Mouse (Mus musculus) brown adipose tissue, adult 24 weeks (tissue): Measurements from ENCODE around the gene Adam12. TPM values are rescaled to one million over a fixed set of nuclear protein-coding genes. Genes with fewer than 3 reads are reported as not detected.

Experiments
- H3K27ac ChIP-seq: fragments of 200-500 bp; replicated peaks from 2 replicates; pipeline ENCODE4 v1.5.1; 2012; ENCODE audit warnings: low read depth, mild to moderate bottlenecking, low read length
- H3K4me1 ChIP-seq: fragments of 200-500 bp; 2 replicates; pipeline ENCODE4 v1.6.1; 2012; ENCODE audit warnings: low read length, mixed read lengths; ENCODE audit not compliant: control insufficient read depth, insufficient read depth, insufficient read length
- H3K4me3 ChIP-seq: fragments of 200-500 bp; 2 replicates; pipeline ENCODE4 v1.5.1; 2012; ENCODE audit warnings: low read depth, mild to moderate bottlenecking, low read length, moderate library complexity; ENCODE audit not compliant: insufficient read depth
- polyA plus RNA-seq: library from polyadenylated mRNA; stranded (reverse); fragments of >200 nt; gene quantifications from 2 replicates; pipeline ENCODE4 v1.2.4, GENCODE M21; 2012; ENCODE audit not compliant: missing spikeins, insufficient read depth, insufficient read length

The Adam12 gene
- polyA plus RNA-seq, 1 experiment, result 10.5 TPM

DNA sequence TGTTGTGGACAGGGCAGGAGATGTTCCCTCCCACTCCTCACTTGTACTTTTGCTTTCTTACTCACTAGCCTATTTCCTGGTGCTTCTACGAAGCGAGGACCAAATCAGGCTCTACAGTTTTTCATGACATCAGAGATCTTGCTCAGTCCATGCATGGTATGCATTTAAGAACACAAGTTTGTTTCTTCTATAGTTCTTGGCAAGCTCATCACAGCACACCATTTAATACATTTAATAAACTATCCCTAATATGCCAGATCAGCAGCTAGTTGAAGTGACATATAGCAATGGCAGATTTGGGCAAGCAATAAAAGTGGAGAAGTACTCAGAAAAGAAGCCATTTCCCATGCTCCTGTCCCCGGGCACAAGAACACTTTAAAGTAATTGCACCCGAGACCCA lies 285.8 kb downstream of the Adam12 start:
- Histone ChIP-seq H3K4me1 (no peaks in the 10 kb centered on the region), H3K4me3 (no peak overlapping the region), H3K27ac (no peak overlapping the region)

DNA sequence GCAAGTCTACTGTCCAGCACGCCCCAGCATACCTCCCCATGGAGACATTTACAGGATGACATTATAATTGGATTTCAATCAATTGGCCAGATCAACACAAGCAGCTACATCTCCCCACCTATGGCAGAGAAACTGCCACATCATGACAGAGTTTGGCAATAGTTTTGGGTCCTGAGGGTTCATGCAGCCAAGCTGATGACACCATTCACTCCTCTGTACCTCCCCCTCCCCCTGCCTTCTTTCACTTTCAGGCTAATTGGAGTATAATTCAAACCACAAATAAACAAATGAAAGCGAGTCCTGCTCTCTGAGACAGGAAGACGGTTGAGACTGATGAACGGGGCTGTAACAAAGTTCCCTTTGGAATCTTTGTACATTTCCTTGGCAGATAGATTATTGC lies 291.5 kb downstream of the Adam12 start:
- Histone ChIP-seq H3K27ac (no peak overlapping the region), H3K4me1 (no peaks in the 10 kb centered on the region), H3K4me3 (no peak overlapping the region)

DNA sequence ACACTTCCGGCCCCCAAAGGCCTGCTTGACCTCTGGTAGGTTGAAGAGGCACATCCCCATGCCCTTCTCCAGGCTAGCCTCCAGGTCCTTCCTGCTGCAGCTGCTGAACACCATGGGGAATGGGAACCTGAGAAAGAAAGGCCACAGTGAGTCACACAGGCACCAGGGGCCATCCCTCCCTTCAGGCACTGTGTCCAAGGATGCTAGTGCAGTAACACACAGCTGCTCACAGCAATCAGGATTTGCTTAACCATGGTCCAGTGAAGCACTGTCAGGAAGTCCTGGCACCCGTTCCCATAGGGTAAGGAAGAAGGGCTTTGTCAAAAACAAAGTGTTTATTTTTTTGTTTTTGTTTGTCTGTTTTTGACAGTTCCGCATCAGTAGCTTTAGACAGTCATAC lies 294.5 kb downstream of the Adam12 start:
- Histone ChIP-seq H3K4me3 (no peak overlapping the region), H3K4me1 (no peaks in the 10 kb centered on the region), H3K27ac (no peak overlapping the region)

DNA sequence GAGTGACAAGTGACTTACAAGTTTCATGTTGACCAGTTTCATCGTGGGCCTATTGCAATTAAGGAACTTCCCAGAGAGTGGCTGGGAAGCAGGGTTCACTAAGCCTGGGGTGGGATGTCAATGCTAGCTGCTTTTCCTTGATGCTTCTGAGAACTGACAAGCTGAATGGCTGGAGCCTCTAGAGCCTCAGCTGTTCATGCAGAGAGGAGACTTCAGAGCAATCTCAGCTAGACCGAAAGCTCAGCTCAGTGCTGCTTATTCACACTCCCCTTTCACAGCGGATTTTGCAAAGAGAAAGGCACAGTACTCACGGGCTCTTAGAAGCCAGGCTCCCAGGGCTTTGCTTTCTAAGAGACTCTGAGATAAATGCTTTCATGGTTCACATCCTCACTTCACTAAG lies 295.6 kb downstream of the Adam12 start:
- H3K27ac ChIP-seq, result no peak overlapping the region
- H3K4me1 ChIP-seq, result no peaks in the 10 kb centered on the region
- H3K4me3 ChIP-seq, result no peak overlapping the region

DNA sequence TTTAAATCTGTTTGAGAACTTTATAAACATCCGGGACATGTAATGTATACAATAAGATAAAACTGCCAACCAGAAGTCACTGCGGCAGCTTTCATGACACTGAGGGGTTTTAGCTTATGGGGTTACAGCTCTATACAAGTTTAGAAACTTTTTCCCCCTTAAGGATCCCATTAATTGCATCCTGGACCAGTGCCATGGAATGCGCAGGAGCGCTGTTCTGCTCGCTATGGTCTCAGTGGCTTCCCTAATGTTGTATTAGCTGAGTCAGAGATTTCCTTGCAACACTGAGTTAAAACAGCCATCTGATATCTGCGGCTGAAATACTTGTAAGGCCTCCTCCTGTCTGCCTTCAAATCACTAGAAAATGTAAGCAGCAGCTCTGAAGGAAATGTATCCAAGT lies 298.6 kb downstream of the Adam12 start:
- Histone ChIP-seq H3K4me3 (no peak overlapping the region), H3K27ac (no peak overlapping the region), H3K4me1 (no peaks in the 10 kb centered on the region)

DNA sequence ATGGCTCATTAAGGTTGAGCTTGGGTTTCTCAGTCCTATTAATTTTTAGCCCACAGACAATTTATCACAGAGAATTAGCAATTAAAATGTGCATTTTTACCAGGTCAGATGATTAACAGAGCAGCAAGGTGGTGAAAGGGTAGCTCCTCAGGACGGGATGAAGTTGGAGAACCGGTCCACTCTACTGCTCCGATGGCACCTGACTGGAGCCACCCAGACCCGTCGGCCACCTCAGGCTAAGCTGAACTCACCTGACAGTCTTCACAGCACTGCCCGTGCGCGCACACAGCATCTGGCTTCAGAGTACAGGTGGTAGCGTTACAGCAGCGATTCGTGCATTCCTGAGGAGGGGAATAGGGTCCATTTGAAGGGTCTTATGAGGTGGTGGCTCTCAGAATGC lies 300.5 kb downstream of the Adam12 start:
- Histone ChIP-seq H3K4me1 (no peaks in the 10 kb centered on the region), H3K27ac (no peak overlapping the region), H3K4me3 (no peak overlapping the region)

DNA sequence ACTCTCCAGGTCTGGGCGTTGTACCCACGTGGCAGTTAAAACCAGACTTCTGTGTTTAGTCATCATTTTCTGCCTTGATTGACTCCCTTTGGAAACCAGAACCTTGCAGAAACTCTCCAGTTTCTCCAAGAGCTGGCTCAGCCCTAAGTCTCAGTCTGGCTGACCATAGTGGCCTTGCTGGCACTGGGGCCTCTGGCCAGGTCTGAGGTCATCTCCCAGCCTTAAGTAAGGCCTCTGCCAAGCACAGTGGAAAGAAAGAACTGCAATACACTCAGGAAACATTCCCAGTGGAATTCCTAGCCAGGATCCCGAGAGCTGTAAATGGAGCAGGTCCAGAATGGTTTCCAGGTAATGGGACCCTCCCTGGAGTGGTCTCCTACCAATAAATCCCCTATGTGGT lies 303.0 kb downstream of the Adam12 start:
- Histone ChIP-seq H3K4me3 (no peak overlapping the region), H3K27ac (no peak overlapping the region), H3K4me1 (no peaks in the 10 kb centered on the region)

DNA sequence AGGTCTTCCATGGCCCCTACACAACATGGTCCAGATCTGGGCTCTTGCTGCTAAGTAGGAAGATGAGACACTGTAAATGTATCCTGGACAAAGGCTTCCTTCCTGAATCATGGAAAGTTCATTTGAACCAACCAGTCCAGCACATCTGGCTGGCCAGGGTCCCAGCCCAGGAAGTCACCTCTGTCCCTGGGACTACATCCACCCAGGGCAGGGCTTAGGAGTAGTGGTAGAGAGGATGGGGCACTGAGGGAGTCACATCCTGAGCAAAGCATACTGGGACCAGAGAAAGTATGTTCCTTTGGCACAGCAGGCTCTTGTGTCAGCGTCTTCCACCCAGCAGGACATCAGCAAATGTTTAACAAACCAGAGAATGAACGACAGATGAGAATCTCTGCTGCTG lies 306.2 kb downstream of the Adam12 start:
- Histone ChIP-seq H3K4me3 (no peak overlapping the region), H3K27ac (no peak overlapping the region), H3K4me1 (no peaks in the 10 kb centered on the region; the same call in 1 of the 2 replicates)

DNA sequence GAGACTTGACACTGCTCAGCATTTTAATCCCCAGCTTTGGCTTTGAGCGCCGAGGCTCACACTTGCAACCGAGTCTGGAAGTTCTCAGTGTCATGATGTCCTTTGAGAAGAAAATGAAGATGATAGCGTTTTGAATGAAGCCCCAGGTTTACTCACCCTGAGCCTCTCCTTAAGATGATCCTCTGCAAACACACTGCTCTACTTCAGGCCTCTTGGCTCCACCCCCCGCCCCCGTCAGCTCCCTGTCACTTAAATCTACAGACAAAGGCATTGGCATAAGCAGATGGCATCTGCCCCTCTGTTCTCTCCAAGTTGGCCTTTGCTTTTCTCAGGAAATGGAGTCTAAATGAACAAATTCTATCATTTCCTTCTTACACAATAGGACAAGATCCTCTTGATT lies 308.0 kb downstream of the Adam12 start:
- Histone ChIP-seq H3K27ac (no peak overlapping the region), H3K4me3 (no peak overlapping the region), H3K4me1 (peaks cover 12% of the 10 kb centered on the region; the same call in 1 of the 2 replicates)

DNA sequence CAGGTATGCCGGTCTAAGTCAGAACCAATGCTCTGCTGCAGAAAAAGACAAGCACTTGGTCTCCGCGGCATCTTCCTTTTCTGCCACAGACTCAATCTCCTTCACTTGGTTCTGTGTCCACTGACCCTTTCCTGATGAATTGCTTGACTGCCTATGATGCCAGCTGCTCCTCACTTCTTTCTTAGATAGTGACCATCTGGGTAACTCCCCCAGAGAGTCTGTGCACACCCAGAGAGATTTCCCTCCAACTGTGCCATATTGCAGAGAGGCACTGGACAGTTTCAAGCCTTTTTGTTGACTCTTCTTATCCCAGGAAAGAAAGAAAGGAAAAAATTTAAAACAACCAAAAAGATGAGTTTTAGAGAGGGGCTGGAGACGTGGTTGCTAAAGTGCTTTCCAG lies 310.7 kb downstream of the Adam12 start:
- no peak overlapping the region for H3K4me3 ChIP-seq
- no peak overlapping the region for H3K27ac ChIP-seq
- H3K4me1 ChIP-seq, result peaks cover 12% of the 10 kb centered on the region; the same call in 1 of the 2 replicates

DNA sequence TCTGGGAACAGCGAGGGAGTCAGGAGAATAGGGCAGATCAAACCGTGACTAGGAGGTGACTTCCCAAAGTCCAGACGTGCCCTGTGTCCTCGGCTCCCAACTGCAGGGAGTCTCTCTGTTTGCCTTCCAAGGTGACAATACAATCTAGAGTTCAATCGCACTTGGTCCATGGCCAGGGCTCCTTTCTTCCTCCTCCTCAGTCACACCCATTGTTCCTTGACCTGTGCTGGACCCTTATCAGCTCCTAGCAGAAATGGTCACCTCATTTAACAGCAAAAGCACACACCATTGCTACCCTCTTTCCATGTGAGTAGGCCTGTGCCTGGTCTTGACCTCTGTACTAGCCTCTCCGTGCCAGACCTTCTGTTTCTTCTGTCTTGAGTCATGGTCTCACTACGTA lies 311.2 kb downstream of the Adam12 start:
- Histone ChIP-seq H3K27ac (no peak overlapping the region), H3K4me3 (no peak overlapping the region), H3K4me1 (peaks cover 12% of the 10 kb centered on the region; the same call in 1 of the 2 replicates)

DNA sequence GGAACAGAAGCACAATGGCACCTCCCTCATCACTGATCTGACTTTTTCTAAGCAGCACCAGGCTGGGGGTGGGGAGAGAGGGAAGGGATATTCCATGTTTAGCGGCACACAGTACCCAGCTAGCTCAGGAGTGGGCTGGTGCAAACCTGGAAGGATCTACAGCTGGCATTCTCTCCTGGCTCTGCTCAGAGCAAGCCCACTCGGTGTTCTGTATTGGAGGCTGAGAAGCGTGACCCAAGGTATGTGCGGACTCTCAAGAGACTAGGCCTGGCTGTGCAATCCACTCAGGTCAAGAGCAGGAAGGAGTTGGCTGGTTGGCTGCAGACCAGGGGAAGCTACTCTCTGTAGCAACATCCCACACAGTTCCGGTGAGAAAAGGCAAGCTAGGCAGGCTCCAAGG lies 312.0 kb downstream of the Adam12 start:
- Histone ChIP-seq H3K4me3 (no peak overlapping the region), H3K27ac (no peak overlapping the region), H3K4me1 (peaks cover 12% of the 10 kb centered on the region; the same call in 1 of the 2 replicates)

DNA sequence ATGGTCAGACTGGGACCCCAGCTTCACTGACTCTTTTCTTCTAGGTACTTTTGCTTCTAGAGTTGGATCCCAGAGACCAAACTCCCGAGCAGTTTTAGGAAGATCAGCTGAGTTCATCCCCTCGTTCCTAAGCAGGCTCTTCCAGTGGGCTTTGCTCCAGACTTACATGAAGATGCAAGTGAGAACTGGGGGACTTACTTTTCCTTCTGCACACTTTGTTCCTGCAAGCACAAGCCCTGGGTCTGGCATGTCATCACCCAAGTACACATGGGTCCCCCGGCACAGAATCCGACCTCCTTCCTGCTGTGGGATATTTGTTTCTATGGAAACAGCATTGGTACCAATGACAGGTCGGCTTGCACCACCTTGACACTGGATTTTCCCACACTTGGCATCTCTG lies 312.6 kb downstream of the Adam12 start:
- H3K4me3 ChIP-seq, result no peak overlapping the region
- H3K27ac ChIP-seq, result no peak overlapping the region
- peaks cover 12% of the 10 kb centered on the region; the same call in 1 of the 2 replicates for H3K4me1 ChIP-seq

DNA sequence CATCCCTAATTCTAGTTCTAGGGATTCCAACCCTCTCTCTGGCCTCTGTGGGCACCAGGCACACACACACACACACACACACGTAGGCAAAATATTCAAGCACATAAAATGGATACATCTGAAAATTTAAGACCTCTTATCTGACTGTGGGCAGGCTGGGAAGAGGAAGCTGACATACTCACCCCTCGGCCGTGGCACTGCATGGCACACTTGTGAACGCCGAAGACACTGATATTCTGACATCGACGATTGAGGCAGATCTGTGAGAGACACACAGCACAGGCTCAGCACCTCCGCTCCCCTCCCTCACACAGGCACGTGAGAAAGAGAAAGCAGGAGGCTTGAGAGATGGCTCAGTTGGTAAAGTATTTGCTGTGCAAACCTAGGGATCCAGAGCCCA lies 315.7 kb downstream of the Adam12 start:
- H3K4me3 ChIP-seq, result no peak overlapping the region
- H3K27ac ChIP-seq, result no peak overlapping the region
- H3K4me1 ChIP-seq, result peaks cover 12% of the 10 kb centered on the region; the same call in 1 of the 2 replicates

DNA sequence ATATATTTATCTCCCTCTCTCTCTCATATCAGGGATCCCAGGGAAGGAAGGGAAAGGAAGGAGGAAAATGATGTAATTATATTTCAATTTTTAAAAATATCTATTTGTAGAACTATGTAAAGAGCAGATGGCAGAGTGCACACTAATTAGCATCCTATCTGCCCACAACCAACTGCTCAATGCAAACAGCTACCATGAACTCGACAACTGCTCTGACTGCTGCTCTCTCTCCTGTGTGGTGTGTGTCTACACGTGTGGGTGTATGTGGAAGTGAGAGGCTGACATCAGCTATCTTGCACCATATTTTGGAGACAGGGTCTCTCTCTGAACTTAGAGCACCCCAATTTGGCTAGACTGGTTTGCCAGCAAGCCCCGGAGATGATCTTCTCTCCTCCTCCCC lies 320.1 kb downstream of the Adam12 start:
- no peak overlapping the region for H3K4me3 ChIP-seq
- H3K27ac ChIP-seq, result no peak overlapping the region
- no peaks in the 10 kb centered on the region for H3K4me1 ChIP-seq

DNA sequence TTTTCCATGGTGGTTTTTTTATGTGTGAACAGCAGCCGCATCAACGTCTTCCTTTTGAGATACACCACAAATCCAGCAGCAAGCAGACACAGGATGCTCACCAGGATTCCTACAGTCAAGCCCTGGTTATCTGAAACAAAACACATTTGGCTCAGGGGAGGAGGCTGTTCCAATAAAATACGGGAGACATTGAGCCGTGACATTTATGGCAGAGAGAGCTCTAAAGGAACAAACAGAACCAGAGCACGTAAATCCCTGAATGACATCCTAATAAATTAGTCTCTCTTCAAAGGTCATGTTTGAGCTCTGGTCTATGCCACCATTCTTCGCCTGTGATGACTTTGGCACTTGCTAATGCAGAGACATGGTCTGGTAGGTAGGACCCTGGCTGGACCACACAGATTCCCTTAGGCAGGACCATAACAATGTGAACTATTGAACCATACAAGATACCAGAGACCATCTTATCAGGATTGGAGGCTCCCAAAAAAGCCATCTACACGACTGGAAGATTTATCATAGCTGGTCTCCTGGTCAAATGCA lies 322.0 kb downstream of the Adam12 start:
- no peak overlapping the region for H3K27ac ChIP-seq
- H3K4me1 ChIP-seq, result no peaks in the 10 kb centered on the region
- H3K4me3 ChIP-seq, result no peak overlapping the region

DNA sequence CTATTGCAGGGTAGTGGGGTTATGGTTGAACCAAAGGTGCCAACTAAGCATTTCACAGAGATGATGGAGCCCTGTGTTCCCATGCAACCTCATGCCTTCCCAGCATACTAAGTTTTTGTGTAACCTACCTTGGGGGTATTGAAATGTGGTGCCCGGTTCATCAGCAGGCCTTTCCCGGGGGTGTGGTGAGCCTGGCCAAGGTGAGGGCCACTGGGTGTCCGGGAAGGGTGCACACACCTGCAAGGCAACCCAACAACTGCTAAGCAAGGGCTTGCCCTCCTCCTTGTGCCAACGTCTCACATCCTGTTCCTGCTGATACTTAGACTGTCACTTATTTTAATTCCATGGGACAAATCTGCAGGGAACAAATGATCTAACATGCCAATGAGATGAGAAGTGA lies 323.0 kb downstream of the Adam12 start:
- Histone ChIP-seq H3K4me1 (no peaks in the 10 kb centered on the region), H3K4me3 (no peak overlapping the region), H3K27ac (no peak overlapping the region)
